Mouse (Mus musculus) layer of hippocampus, adult 18-20 months (tissue): Measurements from ENCODE around the gene Zdhhc11. TPM values are rescaled to one million over a fixed set of nuclear protein-coding genes. Genes with fewer than 3 reads are reported as not detected.

Source experiments
- microRNA-seq, 2 experiments: library from miRNA; unstranded; fragments of <30 nt; microRNA quantifications; one replicate each; pipeline ENCODE4 v1.2.0; 2021
- total RNA-seq, 2 experiments: library from RNA; stranded (reverse); gene quantifications; 2 replicates each; pipeline ENCODE4 v1.2.3; 2021

Gene Zdhhc11
- total RNA-seq, 2 experiments from 2014 or later = not detected

Small RNA genes within 50 kb of the gene (microRNA-seq; reads per million reads assigned to microRNA genes)
- gene Gm25197 = 0 reads per million in 2 experiments

Other genes starting within 250 kb of the Zdhhc11 start
- gene Slc12a7, start 230.8 kb upstream of the Zdhhc11 start, total RNA-seq = 1 to 10 TPM; 2.9 to 5.1 TPM
- 1 to 10 TPM; 7.4 to 8.5 TPM for gene Nkd2, start 116.2 kb upstream of the Zdhhc11 start, total RNA-seq
- gene Trip13, start 26.1 kb upstream of the Zdhhc11 start, total RNA-seq = under 1 TPM; 0.48 to 0.87 TPM
- gene Brd9, start 26.0 kb upstream of the Zdhhc11 start, total RNA-seq = 100 to 1,000 TPM in 1 of 2 experiments, 10 to 100 TPM in 1; 99.3 to 106 TPM
- 100 to 1,000 TPM; 283 to 288 TPM for gene Tppp, start 45.6 kb downstream of the Zdhhc11 start, total RNA-seq
- gene Cep72, start 98.4 kb downstream of the Zdhhc11 start, total RNA-seq = 1 to 10 TPM in 1 of 2 experiments, under 1 TPM in 1; 0.94 to 1.5 TPM
- 1 to 10 TPM in 1 of 2 experiments, under 1 TPM in 1; 0.77 to 1.3 TPM for gene Slc9a3, start 157.6 kb downstream of the Zdhhc11 start, total RNA-seq
- gene Exoc3, start 244.9 kb downstream of the Zdhhc11 start, total RNA-seq = 10 to 100 TPM; 63.6 to 70.9 TPM